Mouse (Mus musculus) Muller cell, postnatal 12 days (primary cell): Measurements from ENCODE around the gene Ago3.

Source experiments
- DNase-seq: peaks from one replicate; pipeline ENCODE4 v3.0.0-alpha.2; 2015; ENCODE audit errors: inconsistent ontology term

Gene Ago3

GRCm38 (mm10) chr4:126415707-126416106, 13.6 kb downstream of the Ago3 start:
- DNase-seq, result peak; percentile 21

DNA sequence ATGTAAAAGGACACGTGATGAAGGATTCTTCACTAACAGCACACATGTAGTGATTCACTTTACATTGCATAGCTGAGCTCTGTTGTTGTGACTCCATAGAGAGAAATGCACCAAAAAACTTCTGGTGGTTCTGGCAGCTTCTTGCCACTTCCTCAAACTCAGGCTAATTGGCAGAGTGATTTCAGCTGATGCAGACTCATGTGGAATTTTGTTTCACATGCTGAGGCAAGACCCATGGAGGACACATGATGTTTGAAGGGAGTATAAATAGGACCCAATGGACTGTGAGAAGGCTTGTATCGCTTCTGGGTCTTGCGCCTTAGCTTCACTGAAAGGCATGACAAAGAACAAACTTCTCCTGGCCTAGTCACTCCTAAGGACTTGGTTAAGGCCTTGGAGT, 16.8 kb downstream of the Ago3 start:
- peak; percentile 8 for DNase-seq

DNA sequence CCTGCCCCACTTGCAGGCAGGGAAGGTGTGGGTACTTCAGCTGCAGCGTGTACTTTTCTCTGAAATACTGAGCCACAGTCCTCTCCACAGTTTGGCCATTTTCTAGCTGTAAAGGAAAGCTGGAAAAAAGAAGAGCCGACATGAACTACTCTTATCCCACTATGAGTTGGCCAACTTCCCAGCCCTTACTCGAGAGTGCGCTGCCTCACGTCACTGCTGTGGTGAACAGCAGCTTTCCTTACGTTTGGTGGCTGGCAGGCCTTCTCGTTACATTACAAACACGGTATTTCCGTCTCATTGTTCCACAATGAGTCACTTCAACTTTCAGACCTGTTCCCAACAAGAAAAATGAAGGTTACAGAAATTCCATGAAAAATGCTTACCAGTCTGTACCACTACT, 57.9 kb downstream of the Ago3 start:
- peak; percentile 48 for DNase-seq

- no peak for DNase-seq
Measured at GRCm38 (mm10) chr4:126360069-126360468, 69.3 kb downstream of the Ago3 start.

DNA sequence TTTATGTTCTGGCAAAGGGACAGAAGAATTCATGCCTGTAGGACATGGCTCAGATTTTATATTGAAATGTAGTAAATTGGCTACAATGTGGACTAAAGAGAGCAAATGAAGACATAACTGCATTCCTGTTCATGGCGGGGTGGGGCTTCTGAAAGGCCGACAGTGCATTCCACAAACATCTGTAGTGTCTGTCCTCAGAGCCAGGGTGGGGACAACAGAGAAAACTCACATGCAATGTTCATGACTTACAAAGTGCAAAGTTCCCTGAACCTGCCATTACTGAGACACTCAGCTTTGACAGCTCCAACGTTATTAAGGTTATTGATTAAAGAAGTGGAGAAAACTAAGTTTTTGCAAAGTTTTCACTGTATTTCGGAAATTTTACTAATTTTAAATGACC, 85.9 kb downstream of the Ago3 start:
- DNase-seq, result no peak

GRCm38 (mm10) chr4:126339461-126339860, 89.9 kb downstream of the Ago3 start:
- no peak for DNase-seq

GRCm38 (mm10) chr4:126332358-126332757, 97.0 kb downstream of the Ago3 start:
- no peak for DNase-seq

DNA sequence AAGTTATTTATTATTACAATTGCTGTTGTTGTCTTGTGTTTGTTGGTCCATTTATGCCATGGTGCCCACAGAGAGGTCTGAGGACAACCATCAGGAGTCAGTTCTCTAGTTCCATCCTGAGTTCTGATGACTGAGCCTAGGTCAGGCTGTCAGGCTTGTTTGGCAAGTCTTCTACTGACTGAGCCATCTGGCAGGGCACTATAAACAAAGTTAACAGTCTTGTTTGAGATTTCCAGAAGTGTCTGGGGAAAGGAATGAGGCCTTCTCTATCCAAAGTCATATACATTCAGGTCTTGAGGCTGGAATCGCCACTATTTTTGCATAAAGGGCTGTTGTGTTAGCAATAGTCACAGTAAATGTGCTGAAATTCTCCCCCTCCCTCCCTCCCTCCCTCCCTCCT, 97.6 kb downstream of the Ago3 start:
- no peak for DNase-seq

GRCm38 (mm10) chr4:126330295-126330694, 99.1 kb downstream of the Ago3 start:
- no peak for DNase-seq

DNA sequence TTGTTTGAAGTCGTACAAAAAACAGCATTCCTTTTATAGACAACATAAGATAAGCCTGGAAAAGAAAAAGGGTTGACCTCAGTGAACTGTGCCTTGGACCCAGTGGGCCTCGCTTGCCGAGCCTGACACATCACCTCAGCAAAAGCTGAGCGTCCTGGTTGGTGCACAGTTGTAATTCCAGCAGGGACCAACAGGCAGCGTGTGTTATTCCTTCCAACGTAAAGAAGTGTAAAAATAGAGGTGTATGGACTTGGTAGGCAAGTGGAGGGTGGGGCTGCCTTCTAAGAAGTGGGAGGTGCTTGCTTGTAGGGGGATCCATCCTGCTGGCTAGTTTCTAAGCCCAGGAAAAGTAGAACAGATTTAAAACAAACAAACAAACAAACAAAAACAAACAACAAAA, 103.3 kb downstream of the Ago3 start:
- DNase-seq, result no peak

DNA sequence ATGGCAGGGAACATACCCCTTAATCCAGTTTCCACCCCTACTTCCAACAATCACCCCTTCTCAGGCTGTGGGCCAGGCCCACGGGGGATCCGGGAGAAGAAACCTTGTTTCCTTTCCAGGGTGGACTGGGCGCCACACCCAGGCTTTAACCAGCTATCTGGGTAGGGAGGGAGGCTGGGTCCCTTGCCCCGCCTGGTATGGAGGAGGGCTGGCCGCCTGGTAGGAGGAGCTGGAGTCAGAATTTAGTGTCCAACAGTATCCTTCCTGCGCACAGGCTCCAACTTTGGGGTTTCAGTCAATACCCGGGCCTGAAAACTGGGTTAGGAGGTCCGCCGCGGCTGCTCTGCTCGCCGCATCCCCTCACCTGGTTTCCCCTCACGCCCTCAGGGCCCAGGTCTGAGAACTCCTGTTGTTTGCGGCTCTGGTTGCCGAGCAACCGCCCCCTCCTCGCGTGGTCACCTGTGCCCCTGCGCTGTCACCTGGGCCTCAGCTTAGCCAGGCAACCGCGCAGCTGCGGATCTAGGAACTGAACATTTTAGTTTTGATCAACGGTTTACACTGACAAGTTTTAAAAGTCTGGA, 104.0 kb downstream of the Ago3 start, which contains the start of gene Tekt2:
TSS of gene Tekt2 (minus strand) at position 408 of the 581 bp plus-strand sequence.
- no peak for DNase-seq

DNA sequence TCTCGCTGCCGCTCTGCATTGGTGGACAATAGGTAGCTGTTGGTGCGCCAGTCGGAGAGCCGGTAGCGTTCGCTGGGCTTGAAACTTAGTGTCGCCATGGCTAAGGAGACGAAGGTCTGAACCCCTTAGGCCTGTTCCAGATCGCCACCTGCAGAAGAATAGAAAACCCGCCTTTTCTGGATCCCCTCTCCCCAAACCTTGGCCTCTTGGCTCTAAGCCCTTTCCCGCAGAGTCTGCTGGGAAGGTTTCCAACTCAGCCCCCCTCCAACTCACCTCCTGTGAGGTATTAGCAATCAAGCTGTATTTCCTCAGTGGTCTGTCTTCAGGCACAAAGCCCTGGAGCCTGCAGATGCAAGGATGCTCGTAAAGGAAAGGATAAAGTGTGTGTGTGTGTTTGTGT, 104.5 kb downstream of the Ago3 start:
- no peak for DNase-seq

GRCm38 (mm10) chr4:126322646-126323045, 106.7 kb downstream of the Ago3 start:
- DNase-seq, result no peak

DNA sequence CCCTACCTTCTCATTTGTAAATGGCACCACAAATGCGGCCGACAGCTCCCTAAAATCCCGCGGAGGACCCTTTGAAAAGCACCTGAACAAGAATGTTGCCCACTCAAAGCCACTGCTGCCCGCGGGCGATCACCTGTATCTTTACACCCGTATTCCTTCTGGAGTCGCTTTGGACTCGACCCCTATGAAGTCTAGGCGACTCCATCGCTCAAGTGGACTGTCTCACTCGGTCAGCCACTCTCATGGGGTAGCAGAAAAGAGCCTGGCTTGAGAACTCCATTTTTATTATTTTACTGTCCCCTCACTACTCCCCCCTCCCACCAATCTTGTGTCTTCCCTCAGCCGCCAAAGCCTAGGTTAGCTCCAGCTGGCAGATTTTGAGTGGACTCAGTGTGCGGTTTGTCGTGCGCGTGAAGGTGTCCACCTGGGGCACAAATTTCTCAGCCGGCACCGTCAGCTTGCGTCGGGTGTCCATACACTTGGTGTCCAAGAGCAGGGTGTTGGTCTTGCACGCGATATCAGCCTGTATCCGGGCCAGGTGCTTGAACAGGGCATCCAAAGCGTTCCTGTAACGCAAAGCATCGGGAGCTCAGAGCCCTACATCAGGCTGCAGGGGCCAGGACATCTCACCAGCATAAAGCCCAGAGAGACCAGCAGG, 107.4 kb downstream of the Ago3 start:
- DNase-seq, result no peak

GRCm38 (mm10) chr4:126321111-126321853, 108.1 kb downstream of the Ago3 start, which contains the start of gene Adprhl2:
TSS of gene Adprhl2 (minus strand) at chr4:126321703.
- peak; percentile 99 for DNase-seq

DNA sequence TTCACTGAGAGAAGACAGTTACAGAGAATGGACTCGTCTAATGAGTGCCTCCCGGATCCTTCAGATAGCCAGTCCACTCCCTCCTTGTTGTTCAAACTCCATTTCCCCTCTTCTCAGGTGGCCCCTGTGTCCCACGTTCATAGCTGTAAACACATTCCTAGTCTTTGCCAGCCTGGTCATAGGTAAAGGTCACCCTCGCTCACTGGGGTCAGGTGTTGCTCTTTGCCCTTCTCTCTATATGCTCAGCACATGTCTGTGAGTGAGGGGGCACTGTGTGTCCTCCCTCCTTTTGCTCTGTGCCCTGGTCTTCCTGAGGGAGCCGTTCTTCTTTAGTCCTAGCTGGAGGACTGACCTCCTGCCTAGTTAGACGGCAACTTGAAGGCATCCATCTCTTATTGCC, 109.5 kb downstream of the Ago3 start:
- DNase-seq, result no peak

DNA sequence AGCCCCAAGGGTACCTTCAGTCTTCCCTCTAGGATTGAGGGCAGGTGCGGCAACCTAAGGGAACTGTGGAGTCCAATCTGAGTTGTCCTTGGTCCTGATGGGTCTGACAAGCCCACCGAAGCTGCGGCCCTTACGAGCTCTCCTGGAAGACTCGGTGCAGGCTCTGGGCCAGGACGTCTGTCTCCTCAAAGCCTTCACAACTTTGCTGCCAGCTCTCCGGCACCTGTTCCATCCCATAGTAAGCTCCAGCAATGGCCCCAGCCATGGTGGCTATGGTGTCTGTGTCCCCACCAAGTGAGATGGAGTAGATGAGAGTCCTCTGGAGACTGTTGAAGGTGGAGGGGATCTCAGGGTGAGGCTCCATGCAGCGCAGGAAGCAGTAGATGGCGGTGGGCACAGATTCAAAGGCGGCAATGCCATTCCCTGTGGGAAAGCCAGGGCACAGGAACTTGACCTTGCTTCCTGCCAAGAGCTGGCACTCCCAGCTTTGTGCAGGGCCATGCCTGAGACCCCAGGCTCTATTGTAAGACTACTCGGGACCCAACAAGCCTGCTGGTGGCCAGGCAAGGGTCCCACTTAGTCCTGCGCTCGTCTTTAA, 112.8 kb downstream of the Ago3 start:
- no peak for DNase-seq

GRCm38 (mm10) chr4:126315931-126316330, 113.4 kb downstream of the Ago3 start:
- DNase-seq, result no peak

- peak; percentile 84 for DNase-seq
Measured at GRCm38 (mm10) chr4:126314393-126314792, 115.0 kb downstream of the Ago3 start.

- no peak for DNase-seq
Measured at GRCm38 (mm10) chr4:126313202-126313601, 116.2 kb downstream of the Ago3 start.

DNA sequence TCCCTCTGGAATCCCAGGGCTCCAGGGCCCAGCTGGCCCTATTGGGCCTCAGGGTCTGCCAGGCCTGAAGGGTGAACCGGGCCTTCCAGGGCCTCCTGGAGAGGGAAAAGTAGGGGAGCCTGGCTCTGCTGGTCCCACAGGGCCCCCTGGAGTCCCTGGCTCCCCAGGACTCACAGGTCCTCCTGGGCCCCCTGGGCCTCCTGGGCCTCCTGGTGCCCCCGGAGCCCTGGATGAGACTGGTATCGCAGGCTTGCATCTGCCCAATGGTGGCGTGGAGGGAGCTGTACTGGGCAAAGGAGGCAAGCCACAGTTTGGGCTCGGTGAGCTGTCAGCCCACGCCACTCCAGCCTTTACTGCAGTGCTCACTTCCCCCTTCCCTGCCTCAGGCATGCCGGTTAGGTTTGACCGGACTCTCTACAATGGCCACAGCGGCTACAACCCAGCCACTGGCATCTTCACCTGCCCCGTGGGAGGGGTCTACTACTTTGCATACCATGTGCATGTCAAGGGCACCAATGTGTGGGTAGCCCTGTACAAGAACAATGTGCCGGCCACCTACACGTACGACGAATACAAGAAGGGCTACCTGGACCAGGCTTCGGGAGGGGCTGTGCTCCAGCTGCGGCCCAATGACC, 117.7 kb downstream of the Ago3 start:
- no peak for DNase-seq

DNA sequence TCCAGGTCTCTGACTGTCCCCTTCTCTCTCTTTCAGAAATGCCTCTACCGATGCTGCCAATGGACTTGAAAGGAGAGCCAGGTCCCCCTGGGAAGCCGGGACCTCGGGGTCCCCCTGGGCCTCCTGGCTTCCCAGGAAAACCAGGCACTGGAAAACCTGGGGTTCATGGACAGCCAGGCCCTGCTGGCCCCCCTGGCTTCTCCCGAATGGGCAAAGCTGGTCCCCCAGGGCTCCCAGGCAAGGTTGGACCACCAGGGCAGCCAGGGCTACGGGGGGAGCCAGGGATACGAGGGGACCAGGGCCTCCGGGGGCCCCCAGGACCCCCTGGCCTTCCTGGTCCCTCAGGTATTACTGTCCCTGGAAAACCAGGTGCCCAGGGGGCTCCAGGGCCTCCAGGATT, 119.0 kb downstream of the Ago3 start:
- DNase-seq, result no peak
